Mouse (Mus musculus) forebrain, embryonic 15.5 days (tissue): ENCODE data around the gene Mob1a. TPM values are rescaled to one million over a fixed set of nuclear protein-coding genes. Genes with fewer than 3 reads are reported as not detected.
"Not testable (repeated sequence)": the region's sequence is repeated elsewhere in the genome, so short reads cannot be mapped to it uniquely, and the experiment has no call there.

Experiments
- ATAC-seq: fragments of 200-750 bp; cut with Nextera tagmentation; replicated peaks from 2 replicates; pipeline ENCODE4 v1.8.0; 2017; ENCODE audit warnings: mild to moderate bottlenecking, moderate TSS enrichment, moderate library complexity
- H3K27ac ChIP-seq: fragments of 300-500 bp; sonication (generic); replicated peaks from 2 replicates; pipeline ENCODE4 v1.5.1; 2015; ENCODE audit warnings: mild to moderate bottlenecking, inconsistent platforms
- H3K27me3 ChIP-seq: fragments of 300-500 bp; sonication (generic); 2 replicates; pipeline ENCODE4 v1.6.1; 2015; ENCODE audit warnings: inconsistent platforms
- H3K36me3 ChIP-seq: fragments of 300-500 bp; sonication (generic); 2 replicates; pipeline ENCODE4 v1.6.1; 2015; ENCODE audit warnings: mild to moderate bottlenecking, inconsistent platforms
- H3K4me1 ChIP-seq: fragments of 300-500 bp; sonication (generic); 2 replicates; pipeline ENCODE4 v1.6.1; 2015; ENCODE audit warnings: inconsistent platforms
- H3K4me2 ChIP-seq: fragments of 300-500 bp; sonication (generic); replicated peaks from 2 replicates; pipeline ENCODE4 v1.6.1; 2015; ENCODE audit warnings: mild to moderate bottlenecking, inconsistent platforms
- H3K4me3 ChIP-seq: fragments of 300-500 bp; sonication (generic); 2 replicates; pipeline ENCODE4 v1.5.1; 2015; ENCODE audit warnings: mild to moderate bottlenecking, inconsistent platforms
- H3K9ac ChIP-seq: fragments of 300-500 bp; sonication (generic); replicated peaks from 2 replicates; pipeline ENCODE4 v1.6.1; 2015; ENCODE audit warnings: mild to moderate bottlenecking, inconsistent platforms
- H3K9me3 ChIP-seq: fragments of 300-500 bp; sonication (generic); 2 replicates; pipeline ENCODE4 v1.6.1; 2016; ENCODE audit warnings: inconsistent platforms
- WGBS: fragments of 180-500 bp; shearing (Covaris S2); methylation state at CpG from one replicate; pipeline ENCODE4 v1.1.7; 2015; ENCODE audit warnings: mixed read lengths; 5-methylcytosine and 5-hydroxymethylcytosine counted together
- polyA plus RNA-seq: library from polyadenylated mRNA; unstranded; fragments of >200 nt; fragmentation: Nextera tagmentation; extraction: Ambion mirVana; gene quantifications from 2 replicates; pipeline ENCODE4 v1.2.1, GENCODE M21; 2015

Gene Mob1a
- polyA plus RNA-seq, 1 experiment from 2014 or later = 32.4 TPM

- WGBS = 11% methylated on average over 10 of the region's 10 CpGs
- Histone ChIP-seq H3K36me3 (peaks cover 12% of the 10 kb centered on the region), H3K27ac (no peak overlapping the region), H3K4me2 (peak overlapping the region; percentile 92), H3K9me3 (no peaks in the 10 kb centered on the region), H3K4me1 (peaks cover 16% of the 10 kb centered on the region), H3K27me3 (no peaks in the 10 kb centered on the region), H3K9ac (no peak overlapping the region), H3K4me3 (peak overlapping the region; percentile 100)
- ATAC-seq = no peak
These were observed 9.8 kb upstream of the Mob1a start for GRCm38 (mm10) chr6:83316022-83316421.

- peaks cover 3% of the 10 kb centered on the region; the same call in 1 of the 2 replicates for H3K36me3 ChIP-seq
- H3K9me3 ChIP-seq = no peaks in the 10 kb centered on the region
- under 1% methylated on average over 52 of the region's 52 CpGs for WGBS
- ATAC-seq = peak; percentile 99
- H3K9ac ChIP-seq = peak overlapping the region; percentile 93
- peaks cover 16% of the 10 kb centered on the region for H3K4me1 ChIP-seq
- H3K4me3 ChIP-seq = peak overlapping the region; percentile 100
- peak overlapping the region; percentile 77 for H3K27ac ChIP-seq
- H3K27me3 ChIP-seq = no peaks in the 10 kb centered on the region
- peak overlapping the region; percentile 92 for H3K4me2 ChIP-seq
These were observed 8.6 kb upstream of the Mob1a start for GRCm38 (mm10) chr6:83317108-83317741.

- WGBS = 71% methylated on average over 1 of the region's 1 CpGs
- H3K27me3 ChIP-seq = no peaks in the 10 kb centered on the region
These were observed 3.9 kb upstream of the Mob1a start for GRCm38 (mm10) chr6:83321927-83322326.

GRCm38 (mm10) chr6:83322794-83323193 is 3.0 kb upstream of the Mob1a start:
- no peak for ATAC-seq
- H3K4me2 ChIP-seq = no peak overlapping the region
- no peak overlapping the region for H3K27ac ChIP-seq
- no peaks in the 10 kb centered on the region for H3K36me3 ChIP-seq
- H3K9me3 ChIP-seq = no peaks in the 10 kb centered on the region
- WGBS = 68% methylated on average over 2 of the region's 2 CpGs
- H3K9ac ChIP-seq = no peak overlapping the region
- peaks cover 19% of the 10 kb centered on the region for H3K4me1 ChIP-seq
- H3K4me3 ChIP-seq = no peak overlapping the region
- H3K27me3 ChIP-seq = no peaks in the 10 kb centered on the region

More at GRCm38 (mm10) chr6:83321927-83322326, 3.9 kb upstream of the Mob1a start:
- ATAC-seq = no peak
- no peak overlapping the region for H3K9ac ChIP-seq
- H3K4me3 ChIP-seq = no peak overlapping the region
- no peak overlapping the region for H3K4me2 ChIP-seq
- peaks cover 12% of the 10 kb centered on the region for H3K4me1 ChIP-seq
- H3K36me3 ChIP-seq = no peaks in the 10 kb centered on the region
- no peaks in the 10 kb centered on the region for H3K9me3 ChIP-seq
- H3K27ac ChIP-seq = no peak overlapping the region

- ATAC-seq = no peak
- WGBS = 72% methylated on average over 8 of the region's 8 CpGs
These were observed 2.0 kb upstream of the Mob1a start for GRCm38 (mm10) chr6:83323652-83324419.

GRCm38 (mm10) chr6:83326394-83326736 is 549 bp downstream of the Mob1a start:
- H3K27me3 ChIP-seq = no peaks in the 10 kb centered on the region
- peak overlapping the region; percentile 78 for H3K4me2 ChIP-seq
- no peaks in the 10 kb centered on the region for H3K9me3 ChIP-seq
- ATAC-seq = peak; percentile 30
- H3K4me1 ChIP-seq = peaks cover 20% of the 10 kb centered on the region
- 7% methylated on average over 6 of the region's 6 CpGs for whole genome bisulfite sequencing
- H3K9ac ChIP-seq = peak overlapping the region; percentile 97
- H3K36me3 ChIP-seq = peaks cover 21% of the 10 kb centered on the region
- peak overlapping the region; percentile 91 for H3K4me3 ChIP-seq
- peak overlapping the region; percentile 92 for H3K27ac ChIP-seq

More at GRCm38 (mm10) chr6:83323652-83324419, 2.0 kb upstream of the Mob1a start:
- H3K36me3 ChIP-seq = 0 out of 2 replicates have a peak, but pooled peaks cover 1% of the 10 kb centered on the region
- H3K9ac ChIP-seq = no peak overlapping the region
- no peak overlapping the region for H3K4me2 ChIP-seq
- H3K4me3 ChIP-seq = no peak overlapping the region
- peaks cover 20% of the 10 kb centered on the region for H3K4me1 ChIP-seq
- no peaks in the 10 kb centered on the region for H3K27me3 ChIP-seq
- no peaks in the 10 kb centered on the region for H3K9me3 ChIP-seq
- H3K27ac ChIP-seq = no peak overlapping the region

- 70% methylated on average over 6 of the region's 6 CpGs for WGBS
- H3K4me3 ChIP-seq = peak overlapping the region; percentile 91
- peaks cover 25% of the 10 kb centered on the region for H3K36me3 ChIP-seq
- no peaks in the 10 kb centered on the region for H3K9me3 ChIP-seq
- H3K9ac ChIP-seq = peak overlapping the region; percentile 97
- ATAC-seq = no peak
- no peak overlapping the region for H3K27ac ChIP-seq
- no peaks in the 10 kb centered on the region for H3K27me3 ChIP-seq
- H3K4me1 ChIP-seq = peaks cover 20% of the 10 kb centered on the region
- peak overlapping the region; percentile 78 for H3K4me2 ChIP-seq
These were observed 945 bp downstream of the Mob1a start for GRCm38 (mm10) chr6:83326761-83327160.

- no peak overlapping the region for H3K27ac ChIP-seq
- peaks cover 20% of the 10 kb centered on the region for H3K4me1 ChIP-seq
- H3K9ac ChIP-seq = no peak overlapping the region
- H3K27me3 ChIP-seq = no peaks in the 10 kb centered on the region
- no peak overlapping the region for H3K4me3 ChIP-seq
- no peak overlapping the region for H3K4me2 ChIP-seq
- WGBS = 91% methylated on average over 3 of the region's 3 CpGs
- no peak for ATAC-seq
- no peaks in the 10 kb centered on the region for H3K9me3 ChIP-seq
- H3K36me3 ChIP-seq = peaks cover 33% of the 10 kb centered on the region
These were observed 1.9 kb downstream of the Mob1a start for GRCm38 (mm10) chr6:83327591-83328190.

GRCm38 (mm10) chr6:83341387-83341786 is 15.6 kb downstream of the Mob1a start:
- Histone ChIP-seq H3K4me2 (no peak overlapping the region), H3K27ac (no peak overlapping the region), H3K4me1 (no peaks in the 10 kb centered on the region), H3K27me3 (no peaks in the 10 kb centered on the region), H3K9me3 (no peaks in the 10 kb centered on the region), H3K9ac (no peak overlapping the region), H3K36me3 (peaks cover 41% of the 10 kb centered on the region), H3K4me3 (no peak overlapping the region)
- no peak for ATAC-seq
- 80% methylated on average over 3 of the region's 3 CpGs for whole genome bisulfite sequencing

GRCm38 (mm10) chr6:83342957-83343356 is 17.1 kb downstream of the Mob1a start:
- H3K27ac ChIP-seq = no peak overlapping the region
- no peaks in the 10 kb centered on the region for H3K27me3 ChIP-seq
- no peak overlapping the region for H3K4me3 ChIP-seq
- 89% methylated on average over 2 of the region's 2 CpGs for WGBS
- no peak overlapping the region for H3K9ac ChIP-seq
- no peaks in the 10 kb centered on the region for H3K9me3 ChIP-seq
- no peaks in the 10 kb centered on the region for H3K4me1 ChIP-seq
- peaks cover 37% of the 10 kb centered on the region for H3K36me3 ChIP-seq
- ATAC-seq = no peak
- H3K4me2 ChIP-seq = no peak overlapping the region

GRCm38 (mm10) chr6:83345285-83345684 is 19.5 kb downstream of the Mob1a start:
- H3K4me3 ChIP-seq, H3K9me3 ChIP-seq, H3K9ac ChIP-seq, ATAC-seq, H3K4me2 ChIP-seq, H3K27ac ChIP-seq, H3K27me3 ChIP-seq: not testable (repeated sequence)
- peaks cover 17% of the 10 kb centered on the region for H3K36me3 ChIP-seq
- H3K4me1 ChIP-seq = peaks cover 11% of the 10 kb centered on the region
- WGBS = 94% methylated on average over 8 of the region's 8 CpGs

- no peak overlapping the region for H3K4me3 ChIP-seq
- no peaks in the 10 kb centered on the region for H3K9me3 ChIP-seq
- no peak overlapping the region for H3K9ac ChIP-seq
- H3K27me3 ChIP-seq = no peaks in the 10 kb centered on the region
- H3K36me3 ChIP-seq = peaks cover under 1% of the 10 kb centered on the region; the same call in 1 of the 2 replicates
- peaks cover 16% of the 10 kb centered on the region for H3K4me1 ChIP-seq
- WGBS = 91% methylated on average over 3 of the region's 3 CpGs
- H3K27ac ChIP-seq = no peak overlapping the region
- no peak for ATAC-seq
- no peak overlapping the region for H3K4me2 ChIP-seq
These were observed 22.1 kb downstream of the Mob1a start for GRCm38 (mm10) chr6:83347916-83348315.
